Mouse (Mus musculus) gastrocnemius, adult 2 months (tissue): ENCODE results near the gene Odf3. TPM values are rescaled to one million over a fixed set of nuclear protein-coding genes. Genes with fewer than 3 reads are reported as not detected.
A peak's percentile ranks its signal among the peaks of the same experiment; 100 is the strongest.
"Not testable (repeated sequence)": the region's sequence is repeated elsewhere in the genome, so short reads cannot be mapped to it uniquely, and the experiment has no call there.

Source experiments
- DNase-seq: peaks from one replicate; pipeline ENCODE4 v3.0.0; 2022
- H3K27ac ChIP-seq: fragments of 200-600 bp; 2 replicates; pipeline ENCODE4 v1.8.1; 2022; ENCODE audit warnings: mild to moderate bottlenecking
- H3K4me3 ChIP-seq: fragments of 200-600 bp; 2 replicates; pipeline ENCODE4 v1.8.1; 2022; ENCODE audit warnings: mild to moderate bottlenecking, moderate library complexity
- CTCF ChIP-seq: fragments of 200-600 bp; IDR thresholded peaks from 2 replicates; pipeline ENCODE4 v1.8.1; 2022; ENCODE audit warnings: antibody characterized with exemption, mild to moderate bottlenecking, moderate library complexity
- intact Hi-C: fragments of 180-260 bp; cut with DNase I; formaldehyde crosslinking; loops from one replicate; pipeline ENCODE4 v1.15.1; 2025
- total RNA-seq, 2 experiments: library from RNA; stranded (reverse); gene quantifications; 2 replicates each; pipeline ENCODE4 v1.2.3; 2021

The Odf3 gene
- total RNA-seq, 2 experiments from 2014 or later: not detected

GRCm38 (mm10) chr7:140864761-140865160 lies 17.2 kb downstream of the Odf3 start:
- H3K4me3 ChIP-seq: no peak overlapping the region
- TF ChIP-seq CTCF: no peak
- intact Hi-C loops: no loop called here
- DNase-seq: no peak
- H3K27ac ChIP-seq: no peak overlapping the region

- DNase-seq: no peak
- intact Hi-C loops: no loop called here
- Histone ChIP-seq H3K27ac (no peak overlapping the region), H3K4me3 (no peak overlapping the region)
- TF ChIP-seq CTCF: no peak
Observed at GRCm38 (mm10) chr7:140874224-140874623, 26.6 kb downstream of the Odf3 start.

GRCm38 (mm10) chr7:140877364-140877763 lies 29.8 kb downstream of the Odf3 start:
- intact Hi-C loops: no loop called here
- TF ChIP-seq CTCF: no peak
- no peak for DNase-seq
- Histone ChIP-seq H3K27ac (no peak overlapping the region), H3K4me3 (no peak overlapping the region)

GRCm38 (mm10) chr7:140879355-140879754 lies 31.8 kb downstream of the Odf3 start:
- no peak for DNase-seq
- TF ChIP-seq CTCF: no peak
- no peak overlapping the region for H3K27ac ChIP-seq
- intact Hi-C loops: no loop called here
- no peak overlapping the region for H3K4me3 ChIP-seq

GRCm38 (mm10) chr7:140880419-140880818 lies 32.8 kb downstream of the Odf3 start:
- intact Hi-C loops: loop anchor here (2.0 kb wide), 2 partner anchors 22 to 24 kb away; partner anchors contain the start of genes Bet1l, Gm45785 and Ric8a
- DNase-seq: no peak
- peak overlapping the region; percentile 82 for H3K4me3 ChIP-seq
- peak overlapping the region; percentile 89 for H3K27ac ChIP-seq
- no peak for TF ChIP-seq CTCF

- no peak for DNase-seq
- peak overlapping the region; percentile 82 for H3K4me3 ChIP-seq
- intact Hi-C loops: loop anchor here (2.0 kb wide), 2 partner anchors 22 to 24 kb away; partner anchors contain the start of genes Bet1l, Gm45785 and Ric8a
- TF ChIP-seq CTCF: no peak
- H3K27ac ChIP-seq: peak overlapping the region; percentile 89
Observed at GRCm38 (mm10) chr7:140880865-140881515, 33.4 kb downstream of the Odf3 start.

- intact Hi-C loops: loop anchor here (2.0 kb wide), 2 partner anchors 21 to 25 kb away; partner anchors contain the start of genes Bet1l, Gm45785 and Ric8a
- Histone ChIP-seq H3K4me3 (peak within 1 kb of the TSS; percentile 82), H3K27ac (peak within 1 kb of the TSS; percentile 89)
- DNase-seq: peak; percentile 96
- TF ChIP-seq CTCF: no peak
Observed at GRCm38 (mm10) chr7:140881696-140882468, 34.3 kb downstream of the Odf3 start, which contains the start of the genes Psmd13 and Sirt3. Gene Psmd13, plus strand, starts transcription at chr7:140881968. Gene Sirt3, minus strand, starts transcription at chr7:140882309.

GRCm38 (mm10) chr7:140882469-140882803 lies 34.8 kb downstream of the Odf3 start:
- Histone ChIP-seq H3K27ac (peak overlapping the region; percentile 89), H3K4me3 (peak overlapping the region; percentile 82)
- intact Hi-C loops: no loop called here
- no peak for TF ChIP-seq CTCF
- no peak for DNase-seq

- H3K27ac ChIP-seq, H3K4me3 ChIP-seq, intact Hi-C loops, DNase-seq: not testable (repeated sequence)
Observed at GRCm38 (mm10) chr7:140890636-140891035, 43.0 kb downstream of the Odf3 start.

- intact Hi-C loops: no loop called here
- DNase-seq: no peak
- no peak for TF ChIP-seq CTCF
Observed at GRCm38 (mm10) chr7:140894031-140894430, 46.4 kb downstream of the Odf3 start.

GRCm38 (mm10) chr7:140894611-140895010 lies 47.0 kb downstream of the Odf3 start:
- no peak for TF ChIP-seq CTCF
- DNase-seq: no peak
- intact Hi-C loops: no loop called here
- no peak overlapping the region for H3K27ac ChIP-seq
- no peak overlapping the region for H3K4me3 ChIP-seq

More at GRCm38 (mm10) chr7:140894031-140894430, 46.4 kb downstream of the Odf3 start:
- Histone ChIP-seq H3K27ac (no peak overlapping the region), H3K4me3 (no peak overlapping the region)

GRCm38 (mm10) chr7:140897863-140898262 lies 50.3 kb downstream of the Odf3 start:
- intact Hi-C loops: no loop called here
- no peak for TF ChIP-seq CTCF
- Histone ChIP-seq H3K4me3 (peak overlapping the region; percentile 75), H3K27ac (peak overlapping the region; percentile 97)
- DNase-seq: no peak

- DNase-seq: peak; percentile 45
- H3K4me3 ChIP-seq: peak overlapping the region; percentile 75
- peak overlapping the region; percentile 97 for H3K27ac ChIP-seq
- intact Hi-C loops: no loop called here
- TF ChIP-seq CTCF: no peak
Observed at GRCm38 (mm10) chr7:140899121-140899520, 51.5 kb downstream of the Odf3 start.
